Mouse (Mus musculus) adrenal gland, postnatal 10 days (tissue): ENCODE results near the gene Olfr1112. TPM values are rescaled to one million over a fixed set of nuclear protein-coding genes. Genes with fewer than 3 reads are reported as not detected.
"Not testable (repeated sequence)": the region's sequence is repeated elsewhere in the genome, so short reads cannot be mapped to it uniquely, and the experiment has no call there.

Source experiments
- DNase-seq: peaks from one replicate; pipeline ENCODE4 v3.0.0; 2021; ENCODE audit warnings: mixed read lengths
- long read RNA-seq, 2 experiments: library from polyadenylated mRNA; stranded (forward); transcript quantifications; one replicate each; pipeline ENCODE4 v2.0.0; 2021
- total RNA-seq, 2 experiments: library from RNA; stranded (reverse); gene quantifications; 2 replicates each; pipeline ENCODE4 v1.2.3; 2021

The Olfr1112 gene
- not detected for total RNA-seq
- long read RNA-seq, experiment 1: 0 reads
- long read RNA-seq, experiment 2: 0 reads

DNA sequence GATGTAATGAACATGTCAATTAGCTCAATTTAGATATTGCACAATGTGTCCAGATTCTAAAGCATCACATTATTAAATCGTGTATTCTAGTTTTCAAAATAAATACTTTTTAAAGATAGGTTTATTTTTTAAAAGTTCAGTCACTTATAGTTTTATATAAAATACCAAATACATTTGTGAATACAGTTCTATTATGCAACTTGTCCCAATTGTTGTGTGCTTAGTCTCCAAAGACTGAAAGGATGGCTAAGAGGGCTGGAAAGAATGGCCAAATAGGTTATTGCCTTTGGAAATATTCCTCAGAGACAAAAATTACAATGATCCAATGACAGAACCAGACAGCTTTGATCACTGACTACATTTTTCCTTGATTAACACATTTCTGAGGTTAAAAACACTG, at the start of gene Olfr1112:
TSS of gene Olfr1112 (plus strand) at position 301 of the 400 bp plus-strand sequence.
- no peak for DNase-seq

DNA sequence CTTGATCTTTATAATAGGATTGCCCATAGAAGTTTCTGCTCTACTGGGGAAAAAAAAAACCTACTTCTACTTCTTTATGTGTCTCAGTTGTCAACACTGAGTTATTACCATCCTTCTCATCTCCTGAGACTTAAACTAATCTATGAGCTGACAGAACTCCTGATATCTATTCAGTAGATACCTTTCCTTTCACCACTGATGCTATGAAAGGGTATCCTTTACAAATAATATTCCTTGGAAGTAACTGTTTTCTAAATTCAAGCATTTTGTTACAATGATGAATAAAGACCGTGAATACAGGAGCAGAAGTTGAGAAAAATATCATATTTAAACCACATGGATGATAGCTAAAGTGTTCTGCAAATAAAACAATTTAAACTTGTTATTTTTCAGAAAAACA, 47.4 kb upstream of the Olfr1112 start, which contains the start of gene Olfr1110:
TSS of gene Olfr1110 (minus strand) at position 101 of the 400 bp plus-strand sequence.
- DNase-seq: no peak

DNA sequence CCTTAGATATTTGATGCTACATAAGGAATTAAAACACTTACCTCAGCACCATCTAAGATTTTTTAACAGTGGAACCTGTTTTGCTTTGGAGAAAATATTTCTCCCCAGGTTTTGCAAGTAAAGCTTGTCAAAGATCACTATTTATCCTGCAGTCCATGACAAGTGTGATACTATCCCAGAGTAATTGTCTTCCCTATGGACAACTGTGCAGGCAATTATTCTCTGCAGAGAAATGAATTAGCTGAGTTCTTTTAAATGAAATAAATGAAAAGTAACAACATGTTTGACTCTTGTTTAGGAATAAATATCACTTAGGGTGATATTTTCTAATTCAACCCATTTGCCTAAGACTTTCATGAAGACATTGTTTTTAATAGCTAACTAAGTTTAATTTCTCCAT, 35.1 kb upstream of the Olfr1112 start, which contains the start of gene Olfr1111:
TSS of gene Olfr1111 (minus strand) at position 101 of the 400 bp plus-strand sequence.
- DNase-seq: no peak

DNA sequence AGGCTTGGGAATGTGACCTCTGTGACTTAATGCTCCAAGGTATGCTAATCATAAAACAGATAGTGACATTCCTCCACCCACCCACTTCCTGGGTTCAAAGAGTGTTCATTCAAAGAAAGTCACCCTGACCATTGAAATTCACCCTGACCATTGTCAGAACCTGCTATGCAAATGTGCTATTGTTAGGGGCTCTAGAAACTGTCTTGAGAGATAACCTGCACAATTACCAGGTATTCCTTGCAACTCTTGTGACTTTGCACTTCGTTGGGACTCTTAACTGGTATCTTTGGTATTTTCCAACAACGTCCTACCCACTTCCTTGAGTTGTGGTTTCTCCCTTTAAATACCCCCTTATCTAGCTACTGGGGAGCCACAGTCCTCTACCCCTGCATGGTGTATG, 19.9 kb upstream of the Olfr1112 start:
- not testable (repeated sequence) for DNase-seq

DNA sequence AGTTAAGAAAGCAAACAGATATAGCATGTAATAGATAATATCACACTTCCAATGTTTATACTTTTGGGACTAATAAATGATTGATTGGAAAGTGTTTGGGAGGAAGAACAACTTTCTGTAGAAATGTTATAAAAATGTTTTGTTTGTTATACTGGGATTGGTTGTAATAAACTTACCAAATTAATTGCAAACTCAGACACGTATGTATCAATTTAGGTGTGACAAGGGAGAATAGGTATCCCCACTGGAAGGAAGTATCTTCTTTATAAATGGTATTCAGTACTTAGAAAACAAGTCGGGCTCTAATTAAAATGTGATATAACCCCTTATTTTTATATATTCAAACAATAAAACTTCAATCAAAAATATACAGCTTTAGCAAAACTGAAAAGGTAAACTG, 21.1 kb downstream of the Olfr1112 start, which contains the start of gene Olfr1113:
TSS of gene Olfr1113 (plus strand) at position 301 of the 400 bp plus-strand sequence.
- no peak for DNase-seq

Other genes starting within 250 kb of the Olfr1112 start
- not detected for gene Olfr1099, start 227.1 kb upstream of the Olfr1112 start, total RNA-seq
- gene Olfr1100, start 207.8 kb upstream of the Olfr1112 start, total RNA-seq: not detected
- gene Olfr1101, start 196.6 kb upstream of the Olfr1112 start, total RNA-seq: not detected
- gene Olfr1102, start 189.4 kb upstream of the Olfr1112 start, total RNA-seq: not detected
- not detected for gene Olfr1104, start 160.7 kb upstream of the Olfr1112 start, total RNA-seq
- gene Olfr1105, start 151.3 kb upstream of the Olfr1112 start, total RNA-seq: not detected
- not detected for gene Olfr1106, start 135.5 kb upstream of the Olfr1112 start, total RNA-seq
- not detected for gene Olfr1107, start 112.0 kb upstream of the Olfr1112 start, total RNA-seq
- not detected for gene Olfr1109, start 91.8 kb upstream of the Olfr1112 start, total RNA-seq
- not detected for gene Olfr259, start 73.2 kb upstream of the Olfr1112 start, total RNA-seq
- not detected for gene Olfr1110, start 47.5 kb upstream of the Olfr1112 start, total RNA-seq
- not detected for gene Olfr1111, start 35.2 kb upstream of the Olfr1112 start, total RNA-seq
- not detected for gene Olfr1113, start 21.2 kb downstream of the Olfr1112 start, total RNA-seq
- not detected for gene Olfr1115, start 60.2 kb downstream of the Olfr1112 start, total RNA-seq
- gene Olfr1116, start 79.7 kb downstream of the Olfr1112 start, total RNA-seq: not detected
- gene Olfr1118, start 119.8 kb downstream of the Olfr1112 start, total RNA-seq: not detected
- gene Olfr1120, start 167.0 kb downstream of the Olfr1112 start, total RNA-seq: not detected
- not detected for gene Olfr1121, start 182.1 kb downstream of the Olfr1112 start, total RNA-seq
- gene Olfr1122, start 198.1 kb downstream of the Olfr1112 start, total RNA-seq: not detected
- gene Olfr1123, start 228.8 kb downstream of the Olfr1112 start, total RNA-seq: not detected
- not detected for gene Olfr1124, start 242.5 kb downstream of the Olfr1112 start, total RNA-seq